Mouse (Mus musculus) thymus, adult 2 months (tissue): ENCODE measurements around the gene Hnrnpu. TPM values are rescaled to one million over a fixed set of nuclear protein-coding genes. Genes with fewer than 3 reads are reported as not detected.
"Not testable (repeated sequence)": the region's sequence is repeated elsewhere in the genome, so short reads cannot be mapped to it uniquely, and the experiment has no call there.

Experiments used
- DNase-seq: peaks from one replicate; pipeline ENCODE4 v3.0.0; 2021
- H3K27ac ChIP-seq: fragments of 200-500 bp; 2 replicates; pipeline ENCODE4 v1.5.1; 2012; ENCODE audit warnings: low read length, control low read depth; ENCODE audit not compliant: control insufficient read depth, insufficient read depth
- H3K27me3 ChIP-seq: fragments of 200-500 bp; 2 replicates; pipeline ENCODE4 v1.6.1; 2012; ENCODE audit warnings: mild to moderate bottlenecking, low read length, moderate library complexity, mixed read lengths; ENCODE audit not compliant: control insufficient read depth, insufficient read depth
- H3K36me3 ChIP-seq: fragments of 200-500 bp; 2 replicates; pipeline ENCODE4 v1.6.1; 2012; ENCODE audit warnings: mild to moderate bottlenecking, low read length, moderate library complexity; ENCODE audit not compliant: control insufficient read depth, insufficient read depth
- H3K4me1 ChIP-seq: fragments of 200-500 bp; replicated peaks from 2 replicates; pipeline ENCODE4 v1.6.1; 2012; ENCODE audit warnings: low read length; ENCODE audit not compliant: control insufficient read depth, insufficient read depth
- H3K4me3 ChIP-seq: fragments of 200-500 bp; 2 replicates; pipeline ENCODE4 v1.5.1; 2012; ENCODE audit warnings: mild to moderate bottlenecking, low read length, control low read depth, moderate library complexity; ENCODE audit not compliant: control insufficient read depth, insufficient read depth
- CTCF ChIP-seq: fragments of 200-500 bp; IDR thresholded peaks from 2 replicates; pipeline ENCODE4 v1.5.1; 2012; ENCODE audit warnings: mild to moderate bottlenecking, control low read depth, low read length, moderate library complexity, borderline replicate concordance; ENCODE audit not compliant: control insufficient read depth, poor library complexity, insufficient read depth; ENCODE audit errors: extremely low read depth
- POLR2A ChIP-seq: fragments of 200-500 bp; IDR thresholded peaks from 2 replicates; pipeline ENCODE4 v1.6.1; 2012; ENCODE audit warnings: mild to moderate bottlenecking, low read length, control low read depth, moderate library complexity; ENCODE audit not compliant: control insufficient read depth, poor library complexity, insufficient read depth; ENCODE audit errors: extremely low read depth
- WGBS: fragments of 180-500 bp; shearing (Covaris S2); methylation state at CpG from one replicate; pipeline ENCODE4 v1.1.7; 2018; 5-methylcytosine and 5-hydroxymethylcytosine counted together
- polyA plus RNA-seq: library from polyadenylated mRNA; depleted of rRNA; stranded (reverse); fragments of >200 nt; gene quantifications from 2 replicates; pipeline ENCODE4 v1.2.3, GENCODE M21; 2012

Gene Hnrnpu
- polyA plus RNA-seq, 1 experiment = 112 TPM

GRCm38 (mm10) chr1:178303425-178303824 is 34.2 kb downstream of the Hnrnpu start:
- Histone ChIP-seq H3K4me3 (no peak overlapping the region), H3K4me1 (no peaks in the 10 kb centered on the region), H3K27ac (no peak overlapping the region), H3K27me3 (no peaks in the 10 kb centered on the region), H3K36me3 (no peaks in the 10 kb centered on the region)
- DNase-seq = peak; percentile 64
- TF ChIP-seq POLR2A (no peak), CTCF (no peak)
- 30% methylated on average over 3 of the region's 3 CpGs for WGBS

DNA sequence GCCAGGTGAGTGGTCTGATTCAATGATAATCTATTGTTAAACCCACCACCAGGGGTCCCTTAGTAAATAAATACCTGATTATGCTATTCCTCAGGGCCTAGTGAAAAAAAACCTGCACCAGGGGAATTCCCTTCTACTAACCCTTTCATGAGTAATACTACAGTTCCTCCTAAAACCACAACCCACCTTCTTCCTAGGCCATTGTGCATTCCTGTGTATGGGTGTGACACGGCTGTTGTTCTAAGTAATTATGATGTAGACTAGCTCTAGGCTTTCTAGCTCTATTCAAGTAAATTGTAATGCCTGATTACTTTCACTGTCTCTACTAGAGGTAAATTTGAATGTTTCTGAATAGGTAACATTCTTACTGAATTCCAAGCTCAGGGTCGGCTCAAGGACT is 36.3 kb downstream of the Hnrnpu start:
- not testable (repeated sequence) for DNase-seq, H3K4me1 ChIP-seq, H3K36me3 ChIP-seq, H3K4me3 ChIP-seq, H3K27ac ChIP-seq, H3K27me3 ChIP-seq
- 96% methylated on average over 2 of the region's 2 CpGs for WGBS

DNA sequence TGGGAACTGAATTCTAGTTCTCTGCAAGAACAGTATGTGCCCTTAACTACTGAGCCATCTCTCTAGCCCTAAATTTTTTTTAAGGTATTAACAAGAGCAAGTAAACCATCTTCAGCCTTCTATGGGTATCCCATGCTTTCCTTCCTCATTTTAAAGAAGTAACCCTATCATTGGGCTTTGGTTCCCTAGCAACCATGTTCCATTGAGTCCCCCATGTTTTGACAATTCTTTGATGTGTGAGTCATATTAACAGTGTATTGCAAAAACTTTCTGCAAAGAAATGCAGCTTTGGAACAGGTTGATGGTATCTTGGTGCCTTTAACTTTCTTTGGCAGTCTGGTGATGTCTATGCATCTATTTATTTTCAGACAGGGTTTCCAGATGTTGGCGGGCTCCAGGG is 43.5 kb downstream of the Hnrnpu start:
- no peak for TF ChIP-seq CTCF
- TF ChIP-seq POLR2A = no peak
- 100% methylated on average over 1 of the region's 1 CpGs for WGBS
- no peaks in the 10 kb centered on the region for H3K36me3 ChIP-seq
- DNase-seq = no peak
- no peaks in the 10 kb centered on the region for H3K4me1 ChIP-seq
- no peaks in the 10 kb centered on the region for H3K27me3 ChIP-seq
- no peak overlapping the region for H3K4me3 ChIP-seq
- no peak overlapping the region for H3K27ac ChIP-seq

- H3K4me3 ChIP-seq = no peak overlapping the region
- no peaks in the 10 kb centered on the region for H3K4me1 ChIP-seq
- no peaks in the 10 kb centered on the region for H3K36me3 ChIP-seq
- no peak overlapping the region for H3K27ac ChIP-seq
- no peak for TF ChIP-seq CTCF
- TF ChIP-seq POLR2A = no peak
- WGBS = 96% methylated on average over 3 of the region's 3 CpGs
- no peaks in the 10 kb centered on the region for H3K27me3 ChIP-seq
- DNase-seq = no peak
Observed at GRCm38 (mm10) chr1:178291716-178292115, 45.9 kb downstream of the Hnrnpu start.

- H3K4me1 ChIP-seq = no peaks in the 10 kb centered on the region
- no peaks in the 10 kb centered on the region for H3K36me3 ChIP-seq
- 85% methylated on average over 8 of the region's 8 CpGs for WGBS
- no peak for DNase-seq
- H3K27me3 ChIP-seq = no peaks in the 10 kb centered on the region
- H3K4me3 ChIP-seq = no peak overlapping the region
- H3K27ac ChIP-seq = no peak overlapping the region
- TF ChIP-seq POLR2A = no peak
Observed at GRCm38 (mm10) chr1:178287601-178288176, 49.9 kb downstream of the Hnrnpu start.

- no peak overlapping the region for H3K27ac ChIP-seq
- no peaks in the 10 kb centered on the region for H3K27me3 ChIP-seq
- no peak for TF ChIP-seq CTCF
- no peak for TF ChIP-seq POLR2A
- no peaks in the 10 kb centered on the region for H3K36me3 ChIP-seq
- DNase-seq = no peak
- H3K4me1 ChIP-seq = no peaks in the 10 kb centered on the region
- no peak overlapping the region for H3K4me3 ChIP-seq
- WGBS = 91% methylated on average over 2 of the region's 2 CpGs
Observed at GRCm38 (mm10) chr1:178283946-178284720, 53.5 kb downstream of the Hnrnpu start.

- H3K27ac ChIP-seq, DNase-seq: not testable (repeated sequence)
- WGBS = 96% methylated on average over 3 of the region's 3 CpGs
Observed at GRCm38 (mm10) chr1:178283314-178283713, 54.3 kb downstream of the Hnrnpu start.

More at GRCm38 (mm10) chr1:178283314-178283713, 54.3 kb downstream of the Hnrnpu start:
- H3K36me3 ChIP-seq, H3K4me3 ChIP-seq, H3K27me3 ChIP-seq, H3K4me1 ChIP-seq: not testable (repeated sequence)
